Mouse (Mus musculus): ENCODE data around the gene Amh. TPM values are rescaled to one million over a fixed set of nuclear protein-coding genes. Genes with fewer than 3 reads are reported as not detected.

Amh gene
- polyA plus RNA-seq, 1 experiment from 2014 or later = 0.09 TPM

DNA sequence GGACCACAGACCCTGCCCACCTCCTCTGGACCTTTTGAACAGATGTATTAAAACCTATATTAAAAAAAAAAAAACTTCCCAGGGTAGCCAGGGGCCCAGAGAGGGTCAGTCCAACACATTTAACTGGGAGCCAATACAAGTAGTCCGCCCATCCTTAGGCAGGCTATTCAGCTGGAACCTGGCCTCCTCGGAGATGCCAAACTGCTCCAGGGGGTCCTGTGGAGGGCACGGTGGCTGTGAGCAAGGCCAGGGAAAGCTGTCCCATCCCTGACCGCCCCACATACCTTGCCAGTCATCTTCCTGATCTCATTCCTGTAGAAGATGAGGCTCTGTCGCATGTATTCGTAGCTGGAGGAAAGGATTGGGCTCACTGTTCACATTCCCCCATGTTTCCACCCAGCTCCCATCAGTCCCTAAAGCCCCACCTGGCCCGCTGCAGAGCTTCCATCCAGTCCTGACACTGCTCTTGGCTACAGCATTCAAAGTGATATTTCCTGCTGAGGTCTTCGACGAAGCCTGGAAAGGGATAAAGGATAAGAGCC is 8.7 kb upstream of the Amh start:
- no peak for TF ChIP-seq CTCF (IDR thresholded peaks at IDR 0.05; ENCODE audit: low read depth)
- no peaks in the 10 kb centered on the region for H3K27me3 ChIP-seq (ENCODE audit: insufficient read depth, low read length)
- no peak overlapping the region for H3K27ac ChIP-seq
- 79% methylated on average over 9 of the region's 9 CpGs for WGBS
- H3K4me3 ChIP-seq (replicated peaks; ENCODE audit: low read depth, low read length) = no peak overlapping the region
- DNase-seq (ENCODE audit: low spot score) = no peak
- ATAC-seq (replicated peaks; ENCODE audit: low FRiP score, low read depth) = no peak
- peak overlapping the region; percentile 92; the same call in 1 of the 2 replicates for H3K4me2 ChIP-seq (ENCODE audit: low read length)
- H3K9me3 ChIP-seq (replicated peaks; ENCODE audit: low read length) = no peaks in the 10 kb centered on the region
- peaks cover 5% of the 10 kb centered on the region for H3K4me1 ChIP-seq (replicated peaks; ENCODE audit: insufficient read depth, low read length)
- peaks cover 40% of the 10 kb centered on the region for H3K36me3 ChIP-seq (ENCODE audit: insufficient read depth, low read length)
- peak overlapping the region; percentile 97 for H3K9ac ChIP-seq (ENCODE audit: low read depth, low read length)

DNA sequence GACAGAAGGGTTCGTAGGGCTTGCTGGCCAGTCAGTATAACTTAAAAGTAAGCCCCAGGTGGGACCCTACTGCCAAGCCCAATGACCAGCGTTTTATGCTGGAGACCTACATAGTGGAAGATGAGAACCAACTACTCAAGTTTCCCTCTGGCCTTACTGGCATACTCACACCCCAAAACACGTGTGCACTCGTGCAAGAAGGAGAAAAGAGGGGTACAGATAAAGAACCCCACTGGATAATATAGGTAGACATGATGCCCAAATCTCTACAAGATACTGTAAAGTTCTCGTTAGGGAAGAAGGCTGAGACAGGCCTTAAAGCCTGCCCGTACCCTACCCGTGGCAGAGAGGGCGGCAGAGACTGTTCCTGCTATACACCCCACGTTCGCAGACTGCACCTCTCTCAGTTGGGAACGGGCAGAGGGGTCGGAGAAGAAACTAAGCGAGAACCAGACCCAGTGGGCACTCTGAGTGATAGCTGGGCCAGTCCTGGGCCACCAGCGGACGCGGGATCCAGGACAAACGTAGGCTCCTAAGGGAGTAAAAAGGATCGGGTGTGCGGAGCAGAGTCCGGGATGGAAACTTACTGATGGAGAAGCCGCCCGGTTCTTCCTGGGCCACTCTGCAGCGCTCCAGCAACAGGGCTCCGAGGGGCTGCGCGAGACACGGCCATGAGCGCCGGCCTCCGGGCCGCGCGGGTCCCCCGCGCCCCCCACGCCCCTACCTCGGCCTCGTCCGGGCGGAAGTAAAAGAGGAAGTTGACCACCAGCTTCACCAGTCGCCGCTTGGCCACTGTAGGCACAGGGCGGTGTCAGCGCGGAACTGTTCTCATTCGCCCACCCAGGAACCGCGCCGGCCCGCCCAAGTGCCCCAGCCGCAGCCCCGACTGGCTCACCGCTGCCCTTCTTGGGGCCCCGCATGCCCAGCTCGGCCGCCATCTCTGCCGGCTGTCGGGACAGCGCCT is 7.6 kb upstream of the Amh start:
- Histone ChIP-seq H3K27me3 (ENCODE audit: insufficient read depth, low read length) (no peaks in the 10 kb centered on the region), H3K9me3 (replicated peaks; ENCODE audit: low read length) (no peaks in the 10 kb centered on the region), H3K27ac (peak overlapping the region; percentile 98), H3K4me1 (replicated peaks; ENCODE audit: insufficient read depth, low read length) (peaks cover 5% of the 10 kb centered on the region), H3K4me3 (replicated peaks; ENCODE audit: low read depth, low read length) (peak overlapping the region; percentile 89), H3K36me3 (ENCODE audit: insufficient read depth, low read length) (peaks cover 35% of the 10 kb centered on the region), H3K9ac (ENCODE audit: low read depth, low read length) (peak overlapping the region; percentile 97), H3K4me2 (ENCODE audit: low read length) (peak overlapping the region; percentile 92)
- TF ChIP-seq CTCF (IDR thresholded peaks at IDR 0.05; ENCODE audit: low read depth) = no peak
- ATAC-seq (replicated peaks; ENCODE audit: low FRiP score, low read depth) (peak; percentile 72), DNase-seq (ENCODE audit: low spot score) (peak; percentile 84)
- WGBS = 2% methylated on average over 57 of the region's 59 CpGs

DNA sequence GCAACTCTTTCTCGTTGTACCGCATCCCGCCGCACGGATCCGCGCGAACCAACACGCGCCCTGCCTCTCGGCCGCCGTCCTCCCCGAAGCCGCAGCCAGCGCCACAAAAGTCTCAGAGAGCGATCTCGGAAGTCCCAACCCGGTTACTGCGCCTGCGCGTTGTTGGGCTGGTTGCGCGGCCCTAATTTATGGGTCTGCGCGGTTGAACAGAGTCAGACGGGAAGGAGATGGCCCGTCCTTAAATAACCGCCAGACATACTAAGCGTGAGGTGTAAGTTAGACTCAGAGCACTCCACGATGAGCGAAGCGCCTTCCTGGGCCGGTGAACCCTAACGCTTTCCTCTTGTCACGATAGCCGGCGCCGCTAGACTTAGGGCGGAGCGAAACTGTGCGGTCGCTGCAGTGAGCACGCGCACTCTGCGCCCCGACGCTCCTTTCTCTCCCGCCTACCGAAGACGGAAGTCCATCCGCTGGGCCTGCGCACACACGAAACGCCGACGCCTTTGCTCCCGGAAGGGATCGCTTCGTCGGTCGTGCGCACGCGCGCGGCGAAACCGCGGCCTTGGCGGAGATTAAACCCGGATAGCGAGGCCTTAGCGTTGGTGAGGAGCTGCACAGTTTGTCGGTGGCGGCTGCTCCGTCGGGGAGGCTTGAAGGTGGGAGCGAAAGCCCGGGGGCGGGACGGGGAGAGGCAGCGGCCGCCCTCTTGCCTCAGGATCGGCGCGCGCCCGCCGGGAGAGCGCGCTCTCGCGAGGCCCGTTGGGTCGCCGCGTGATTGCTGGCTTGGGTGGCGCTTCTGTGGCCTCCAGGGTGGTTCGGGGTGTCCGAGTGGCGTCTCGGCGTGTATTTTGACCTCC is 6.7 kb upstream of the Amh start, which contains the start of the genes Sf3a2 and Plekhj1:
TSS of gene Sf3a2 (plus strand) at position 49 of the 857 bp plus-strand sequence.
TSS of gene Plekhj1 (minus strand) at position 477 of the 857 bp plus-strand sequence.
- no peaks in the 10 kb centered on the region for H3K9me3 ChIP-seq (replicated peaks; ENCODE audit: low read length)
- under 1% methylated on average over 102 of the region's 104 CpGs for WGBS
- no peaks in the 10 kb centered on the region for H3K27me3 ChIP-seq (ENCODE audit: insufficient read depth, low read length)
- ATAC-seq (replicated peaks; ENCODE audit: low FRiP score, low read depth) (peak; percentile 85), DNase-seq (ENCODE audit: low spot score) (peak; percentile 99)
- peaks cover 40% of the 10 kb centered on the region for H3K36me3 ChIP-seq (ENCODE audit: insufficient read depth, low read length)
- peaks cover 5% of the 10 kb centered on the region for H3K4me1 ChIP-seq (replicated peaks; ENCODE audit: insufficient read depth, low read length)
- peak within 1 kb of the TSS; percentile 97 for H3K9ac ChIP-seq (ENCODE audit: low read depth, low read length)
- peak within 1 kb of the TSS; percentile 92 for H3K4me2 ChIP-seq (ENCODE audit: low read length)
- peak within 1 kb of the TSS; percentile 89 for H3K4me3 ChIP-seq (replicated peaks; ENCODE audit: low read depth, low read length)
- TF ChIP-seq CTCF (IDR thresholded peaks at IDR 0.05; ENCODE audit: low read depth) = no peak
- H3K27ac ChIP-seq = peak within 1 kb of the TSS; percentile 98

DNA sequence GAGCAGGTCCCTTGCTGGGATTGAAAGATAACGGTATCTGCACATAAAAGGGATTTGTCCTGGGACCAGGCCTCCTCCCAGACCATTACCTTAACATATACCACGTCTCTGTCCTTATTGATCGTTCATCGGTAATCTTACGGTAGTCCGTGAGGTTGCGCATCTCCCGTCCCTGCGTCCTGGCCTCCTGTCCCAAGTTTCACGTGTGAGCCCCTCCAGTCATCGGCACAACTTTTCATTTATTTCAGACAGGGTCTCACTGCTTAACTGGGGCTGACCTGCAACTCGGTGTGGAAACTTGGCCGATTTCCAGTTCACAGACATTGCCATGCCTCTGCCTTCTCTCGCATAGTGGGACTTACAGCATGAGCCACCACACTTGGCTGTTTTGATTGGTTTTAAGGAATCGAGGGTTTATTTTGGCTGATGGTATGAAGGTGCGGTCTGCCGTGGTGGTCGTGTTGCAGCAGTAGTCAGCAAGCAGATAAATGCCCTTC is 5.9 kb upstream of the Amh start:
- ATAC-seq (replicated peaks; ENCODE audit: low FRiP score, low read depth) = no peak
- peaks cover 5% of the 10 kb centered on the region for H3K4me1 ChIP-seq (replicated peaks; ENCODE audit: insufficient read depth, low read length)
- peak overlapping the region; percentile 92 for H3K4me2 ChIP-seq (ENCODE audit: low read length)
- no peaks in the 10 kb centered on the region for H3K9me3 ChIP-seq (replicated peaks; ENCODE audit: low read length)
- under 1% methylated on average over 18 of the region's 18 CpGs for WGBS
- no peak for DNase-seq (ENCODE audit: low spot score)
- H3K36me3 ChIP-seq (ENCODE audit: insufficient read depth, low read length) = peaks cover 40% of the 10 kb centered on the region
- peak overlapping the region; percentile 97 for H3K9ac ChIP-seq (ENCODE audit: low read depth, low read length)
- peak overlapping the region; percentile 89 for H3K4me3 ChIP-seq (replicated peaks; ENCODE audit: low read depth, low read length)
- peak overlapping the region; percentile 98 for H3K27ac ChIP-seq
- no peak for TF ChIP-seq CTCF (IDR thresholded peaks at IDR 0.05; ENCODE audit: low read depth)
- no peaks in the 10 kb centered on the region for H3K27me3 ChIP-seq (ENCODE audit: insufficient read depth, low read length)

DNA sequence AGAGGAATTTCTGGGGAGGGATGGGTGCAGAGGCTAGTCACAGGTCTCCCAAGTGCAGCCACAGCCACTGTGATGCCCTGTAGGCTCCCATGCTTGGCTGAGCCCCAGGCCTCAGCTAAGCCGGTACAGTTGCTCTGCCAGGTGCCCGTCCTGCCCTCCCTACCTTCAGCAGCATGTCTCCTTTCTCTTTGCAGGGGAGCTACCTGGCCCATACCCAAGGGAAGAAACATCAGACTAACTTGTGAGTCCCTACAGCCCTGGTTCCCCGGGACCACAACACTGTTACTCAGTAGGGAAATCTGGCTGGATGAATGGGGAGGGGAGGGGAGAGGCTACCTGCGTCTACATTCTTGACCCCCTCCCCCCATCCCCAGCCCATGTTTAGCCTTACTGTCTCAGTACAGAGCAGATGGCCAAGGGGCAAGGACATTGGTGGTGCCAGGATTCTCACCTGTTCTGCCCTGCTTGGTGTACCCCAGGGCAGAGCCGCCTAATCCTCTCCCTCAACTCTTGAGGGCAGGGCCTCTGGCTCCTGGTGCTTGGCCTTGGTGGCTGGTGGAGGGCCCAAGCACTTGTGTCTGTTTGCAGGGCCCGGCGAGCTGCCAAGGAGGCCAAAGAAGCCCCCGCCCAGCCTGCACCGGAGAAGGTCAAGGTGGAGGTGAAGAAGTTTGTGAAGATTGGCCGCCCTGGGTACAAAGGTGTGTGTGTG is 2.7 kb upstream of the Amh start:
- 88% methylated on average over 10 of the region's 10 CpGs for WGBS
- Histone ChIP-seq H3K27ac (no peak overlapping the region), H3K4me3 (replicated peaks; ENCODE audit: low read depth, low read length) (no peak overlapping the region), H3K4me1 (replicated peaks; ENCODE audit: insufficient read depth, low read length) (peaks cover 12% of the 10 kb centered on the region; the same call in 1 of the 2 replicates), H3K9ac (ENCODE audit: low read depth, low read length) (no peak overlapping the region), H3K4me2 (ENCODE audit: low read length) (no peak overlapping the region), H3K9me3 (replicated peaks; ENCODE audit: low read length) (no peaks in the 10 kb centered on the region), H3K36me3 (ENCODE audit: insufficient read depth, low read length) (peaks cover 33% of the 10 kb centered on the region), H3K27me3 (ENCODE audit: insufficient read depth, low read length) (no peaks in the 10 kb centered on the region)
- ATAC-seq (replicated peaks; ENCODE audit: low FRiP score, low read depth) (no peak), DNase-seq (ENCODE audit: low spot score) (no peak)
- TF ChIP-seq CTCF (IDR thresholded peaks at IDR 0.05; ENCODE audit: low read depth) = no peak

Data from kidney, postnatal 0 days (tissue).